Comparison of ENCODE assay signal across 10 mouse cellular contexts in genomic region chr9:121593768-121594167, GRCm38 (mm10). TPM values are rescaled to one million over a fixed set of nuclear protein-coding genes. Genes with fewer than 3 reads are reported as not detected.
"Had no signal": no experiment of that assay in that cellular context is flagged by ENCODE, and none has a peak within 500 bp of the region (broad histone marks: within the 10 kb centered on the region; RNA-seq: fewer than 3 reads in every experiment).

No protein-coding gene starts in this region.

RNA-seq across cellular contexts. Expression of gene Lyzl4, which starts 48.1 kb away (rescaled TPM):
- polyA plus RNA-seq: lung, embryonic 15.5 days; lung, postnatal 0 days; midbrain, embryonic 10.5 days; midbrain, embryonic 12.5 days; midbrain, embryonic 14.5 days; midbrain, embryonic 16.5 days; myocyte; neural tube, embryonic 11.5 days; neural tube, embryonic 13.5 days; neural tube, embryonic 15.5 days had no signal
